Mouse (Mus musculus): Measurements from ENCODE around the gene Kcnc2. TPM values are rescaled to one million over a fixed set of nuclear protein-coding genes. Genes with fewer than 3 reads are reported as not detected.

Kcnc2 gene
- polyA plus RNA-seq, 1 experiment from 2014 or later = 1.6 TPM

- ATAC-seq (replicated peaks; ENCODE audit: insufficient number of reproducible peaks, insufficient read depth, low FRiP score, low read depth) = no peak
- Histone ChIP-seq H3K27me3 (no peaks in the 10 kb centered on the region), H3K4me1 (replicated peaks) (no peaks in the 10 kb centered on the region), H3K4me3 (no peak overlapping the region), H3K9me3 (replicated peaks) (no peaks in the 10 kb centered on the region), H3K4me2 (no peak overlapping the region), H3K27ac (no peak overlapping the region), H3K36me3 (no peaks in the 10 kb centered on the region), H3K9ac (no peak overlapping the region)
- WGBS = 42% methylated on average over 2 of the region's 2 CpGs
These were observed 126.3 kb downstream of the Kcnc2 start for GRCm38 (mm10) chr10:112397194-112397593.

- Histone ChIP-seq H3K27ac (no peak overlapping the region), H3K27me3 (no peaks in the 10 kb centered on the region), H3K36me3 (no peaks in the 10 kb centered on the region), H3K9ac (no peak overlapping the region), H3K4me2 (no peak overlapping the region), H3K9me3 (replicated peaks) (no peaks in the 10 kb centered on the region), H3K4me1 (replicated peaks) (no peaks in the 10 kb centered on the region), H3K4me3 (no peak overlapping the region)
- no peak for ATAC-seq (replicated peaks; ENCODE audit: insufficient number of reproducible peaks, insufficient read depth, low FRiP score, low read depth)
- 81% methylated on average over 9 of the region's 9 CpGs for WGBS
These were observed 129.9 kb downstream of the Kcnc2 start for GRCm38 (mm10) chr10:112400591-112401404.

GRCm38 (mm10) chr10:112409525-112409924 lies 138.6 kb downstream of the Kcnc2 start:
- H3K36me3 ChIP-seq = no peaks in the 10 kb centered on the region
- H3K4me1 ChIP-seq (replicated peaks) = no peaks in the 10 kb centered on the region
- no peak overlapping the region for H3K27ac ChIP-seq
- no peak overlapping the region for H3K9ac ChIP-seq
- ATAC-seq (replicated peaks; ENCODE audit: insufficient number of reproducible peaks, insufficient read depth, low FRiP score, low read depth) = no peak
- H3K4me2 ChIP-seq = no peak overlapping the region
- no peaks in the 10 kb centered on the region for H3K27me3 ChIP-seq
- no peak overlapping the region for H3K4me3 ChIP-seq
- 62% methylated on average over 2 of the region's 2 CpGs for WGBS
- no peaks in the 10 kb centered on the region for H3K9me3 ChIP-seq (replicated peaks)

- no peaks in the 10 kb centered on the region for H3K9me3 ChIP-seq (replicated peaks)
- no peak overlapping the region for H3K4me3 ChIP-seq
- H3K27ac ChIP-seq = no peak overlapping the region
- ATAC-seq (replicated peaks; ENCODE audit: insufficient number of reproducible peaks, insufficient read depth, low FRiP score, low read depth) = no peak
- H3K4me1 ChIP-seq (replicated peaks) = no peaks in the 10 kb centered on the region
- no peaks in the 10 kb centered on the region for H3K36me3 ChIP-seq
- WGBS = 48% methylated on average over 10 of the region's 10 CpGs
- no peaks in the 10 kb centered on the region for H3K27me3 ChIP-seq
- no peak overlapping the region for H3K4me2 ChIP-seq
- no peak overlapping the region for H3K9ac ChIP-seq
These were observed 152.4 kb downstream of the Kcnc2 start for GRCm38 (mm10) chr10:112423327-112423726.

GRCm38 (mm10) chr10:112436950-112437349 lies 166.0 kb downstream of the Kcnc2 start:
- 66% methylated on average over 2 of the region's 2 CpGs for WGBS
- Histone ChIP-seq H3K9ac (no peak overlapping the region), H3K36me3 (no peaks in the 10 kb centered on the region), H3K27me3 (no peaks in the 10 kb centered on the region), H3K4me3 (no peak overlapping the region), H3K4me1 (replicated peaks) (no peaks in the 10 kb centered on the region), H3K27ac (no peak overlapping the region), H3K4me2 (no peak overlapping the region), H3K9me3 (replicated peaks) (no peaks in the 10 kb centered on the region)
- ATAC-seq (replicated peaks; ENCODE audit: insufficient number of reproducible peaks, insufficient read depth, low FRiP score, low read depth) = no peak

- no peak for ATAC-seq (replicated peaks; ENCODE audit: insufficient number of reproducible peaks, insufficient read depth, low FRiP score, low read depth)
- Histone ChIP-seq H3K27me3 (no peaks in the 10 kb centered on the region), H3K9ac (no peak overlapping the region), H3K9me3 (replicated peaks) (no peaks in the 10 kb centered on the region), H3K4me3 (no peak overlapping the region), H3K27ac (no peak overlapping the region), H3K4me1 (replicated peaks) (no peaks in the 10 kb centered on the region), H3K4me2 (no peak overlapping the region), H3K36me3 (no peaks in the 10 kb centered on the region)
- WGBS = 48% methylated on average over 4 of the region's 4 CpGs
These were observed 173.7 kb downstream of the Kcnc2 start for GRCm38 (mm10) chr10:112444640-112445039.

GRCm38 (mm10) chr10:112450910-112451309 lies 180.0 kb downstream of the Kcnc2 start:
- 75% methylated on average over 5 of the region's 5 CpGs for WGBS
- ATAC-seq (replicated peaks; ENCODE audit: insufficient number of reproducible peaks, insufficient read depth, low FRiP score, low read depth) = no peak
- no peaks in the 10 kb centered on the region; the same call in 1 of the 2 replicates for H3K9me3 ChIP-seq (replicated peaks)
- no peak overlapping the region for H3K4me2 ChIP-seq
- no peaks in the 10 kb centered on the region for H3K36me3 ChIP-seq
- no peaks in the 10 kb centered on the region for H3K27me3 ChIP-seq
- H3K9ac ChIP-seq = no peak overlapping the region
- H3K4me1 ChIP-seq (replicated peaks) = no peaks in the 10 kb centered on the region
- H3K27ac ChIP-seq = no peak overlapping the region
- H3K4me3 ChIP-seq = no peak overlapping the region

GRCm38 (mm10) chr10:112468689-112469384 lies 197.9 kb downstream of the Kcnc2 start:
- ATAC-seq (replicated peaks; ENCODE audit: insufficient number of reproducible peaks, insufficient read depth, low FRiP score, low read depth) = no peak
- H3K9me3 ChIP-seq (replicated peaks) = no peaks in the 10 kb centered on the region
- no peaks in the 10 kb centered on the region for H3K27me3 ChIP-seq
- H3K4me1 ChIP-seq (replicated peaks) = no peaks in the 10 kb centered on the region
- H3K4me3 ChIP-seq = no peak overlapping the region
- no peak overlapping the region for H3K4me2 ChIP-seq
- no peak overlapping the region for H3K9ac ChIP-seq
- no peaks in the 10 kb centered on the region for H3K36me3 ChIP-seq
- 76% methylated on average over 6 of the region's 6 CpGs for WGBS
- H3K27ac ChIP-seq = no peak overlapping the region

- no peak overlapping the region for H3K4me2 ChIP-seq
- no peak overlapping the region for H3K4me3 ChIP-seq
- no peak overlapping the region for H3K27ac ChIP-seq
- 77% methylated on average over 6 of the region's 6 CpGs for WGBS
- no peaks in the 10 kb centered on the region for H3K4me1 ChIP-seq (replicated peaks)
- H3K9ac ChIP-seq = no peak overlapping the region
- no peaks in the 10 kb centered on the region for H3K27me3 ChIP-seq
- no peak for ATAC-seq (replicated peaks; ENCODE audit: insufficient number of reproducible peaks, insufficient read depth, low FRiP score, low read depth)
- H3K9me3 ChIP-seq (replicated peaks) = no peaks in the 10 kb centered on the region
- no peaks in the 10 kb centered on the region for H3K36me3 ChIP-seq
These were observed 203.3 kb downstream of the Kcnc2 start for GRCm38 (mm10) chr10:112474122-112474810.

- Histone ChIP-seq H3K27ac (no peak overlapping the region), H3K9ac (no peak overlapping the region), H3K27me3 (no peaks in the 10 kb centered on the region), H3K4me1 (replicated peaks) (no peaks in the 10 kb centered on the region), H3K4me2 (no peak overlapping the region), H3K9me3 (replicated peaks) (no peaks in the 10 kb centered on the region), H3K36me3 (no peaks in the 10 kb centered on the region), H3K4me3 (no peak overlapping the region)
- 72% methylated on average over 2 of the region's 2 CpGs for whole genome bisulfite sequencing
- no peak for ATAC-seq (replicated peaks; ENCODE audit: insufficient number of reproducible peaks, insufficient read depth, low FRiP score, low read depth)
These were observed 210.5 kb downstream of the Kcnc2 start for GRCm38 (mm10) chr10:112481461-112481860.

GRCm38 (mm10) chr10:112481921-112482607 lies 211.1 kb downstream of the Kcnc2 start:
- H3K36me3 ChIP-seq = no peaks in the 10 kb centered on the region
- no peaks in the 10 kb centered on the region for H3K9me3 ChIP-seq (replicated peaks)
- no peak for ATAC-seq (replicated peaks; ENCODE audit: insufficient number of reproducible peaks, insufficient read depth, low FRiP score, low read depth)
- no peak overlapping the region for H3K4me2 ChIP-seq
- no peak overlapping the region for H3K4me3 ChIP-seq
- H3K27me3 ChIP-seq = no peaks in the 10 kb centered on the region
- no peaks in the 10 kb centered on the region for H3K4me1 ChIP-seq (replicated peaks)
- H3K9ac ChIP-seq = no peak overlapping the region
- WGBS = 55% methylated on average over 9 of the region's 9 CpGs
- no peak overlapping the region for H3K27ac ChIP-seq
